Mouse (Mus musculus): ENCODE data around the gene Olfr12.

- TF ChIP-seq POLR2A (IDR thresholded peaks at IDR 0.05; ENCODE audit: borderline replicate concordance, low read depth, low read length) (no peak), CTCF (IDR thresholded peaks at IDR 0.05; ENCODE audit: low read depth, low read length) (no peak)
Measured at GRCm38 (mm10) chr1:92628227-92628626, 10.6 kb downstream of the Olfr12 start.
